Mouse (Mus musculus) small intestine, adult 2 months (tissue): ENCODE results near the gene Col27a1.

Experiments
- CTCF ChIP-seq: fragments of 200-500 bp; IDR thresholded peaks from 2 replicates; pipeline ENCODE4 v1.5.1; 2012; ENCODE audit warnings: low read depth, mild to moderate bottlenecking, control low read depth, inconsistent platforms, low read length, moderate library complexity, mixed read lengths; ENCODE audit not compliant: insufficient replicate concordance, insufficient read length; ENCODE audit errors: extremely low read depth
- POLR2A ChIP-seq: fragments of 200-500 bp; IDR thresholded peaks from 2 replicates; pipeline ENCODE4 v1.6.1; 2012; ENCODE audit warnings: low read depth, mild to moderate bottlenecking, control low read depth, inconsistent platforms, low read length, moderate library complexity

DNA sequence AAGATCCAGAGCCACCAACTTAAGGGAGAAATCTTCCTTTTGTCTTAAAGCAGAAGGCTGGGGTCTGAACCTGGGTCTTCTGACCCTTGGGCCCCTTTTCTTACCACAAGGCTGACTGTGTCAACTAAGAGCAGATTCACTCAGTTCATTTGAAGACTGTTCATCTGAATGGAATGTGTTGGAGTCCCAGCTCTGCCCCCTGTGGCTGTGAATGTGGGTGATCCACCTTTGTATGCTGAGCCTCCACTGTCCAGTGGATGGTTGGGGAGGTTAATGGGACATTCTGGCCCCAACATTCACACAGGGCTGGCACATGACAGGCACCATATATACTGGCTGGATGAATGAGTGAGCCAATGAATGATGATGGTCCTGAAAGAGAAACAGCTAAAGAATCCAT is 34.2 kb downstream of the Col27a1 start:
- no peak for TF ChIP-seq CTCF
- TF ChIP-seq POLR2A = no peak
